Mouse (Mus musculus) G1E (cell line): ENCODE data around the gene Actl6b. TPM values are rescaled to one million over a fixed set of nuclear protein-coding genes. Genes with fewer than 3 reads are reported as not detected.

Experiments used
- ATAC-seq: 2 replicates; pipeline ENCODE4 v1.8.0; 2016; ENCODE audit warnings: mild to moderate bottlenecking; ENCODE audit not compliant: insufficient number of reproducible peaks, poor library complexity, low FRiP score, severe bottlenecking; ENCODE audit errors: extremely low read depth
- DNase-seq: peaks from one replicate; pipeline ENCODE4 v3.0.0; 2012; ENCODE audit warnings: low spot score
- H3K27me3 ChIP-seq: 2 replicates; pipeline ENCODE4 v1.6.1; 2012; ENCODE audit warnings: mild to moderate bottlenecking, low read length, inconsistent platforms; ENCODE audit not compliant: insufficient read depth
- H3K36me3 ChIP-seq: replicated peaks from 2 replicates; pipeline ENCODE3; 2012; ENCODE audit warnings: mild to moderate bottlenecking, inconsistent platforms
- H3K4me1 ChIP-seq: 2 replicates; pipeline ENCODE4 v1.6.1; 2012; ENCODE audit warnings: low read depth, low read length, inconsistent platforms, mixed read lengths; ENCODE audit not compliant: insufficient read depth
- H3K4me3 ChIP-seq: 2 replicates; pipeline ENCODE4 v1.5.1; 2012; ENCODE audit warnings: low read depth, mild to moderate bottlenecking, inconsistent platforms, low read length, moderate library complexity, mixed read lengths
- H3K9me3 ChIP-seq: replicated peaks from 2 replicates; pipeline ENCODE4 v1.6.1; 2012; ENCODE audit warnings: inconsistent platforms
- CTCF ChIP-seq: IDR thresholded peaks from 2 replicates; pipeline ENCODE4 v1.5.1; 2012; ENCODE audit warnings: low read depth, low read length, inconsistent platforms, mixed read lengths
- GATA1 ChIP-seq: IDR thresholded peaks from 2 replicates; pipeline ENCODE4 v1.6.1; 2012; ENCODE audit warnings: borderline replicate concordance, low read length, inconsistent platforms, mixed read lengths
- GATA2 ChIP-seq: IDR thresholded peaks from 2 replicates; pipeline ENCODE4 v1.6.1; 2012; ENCODE audit warnings: low read depth, low read length, inconsistent platforms, borderline replicate concordance
- POLR2AphosphoS5 ChIP-seq: IDR thresholded peaks from 2 replicates; pipeline ENCODE4 v1.6.1; 2012; ENCODE audit warnings: low read depth, low read length, inconsistent platforms; ENCODE audit not compliant: insufficient replicate concordance
- TAL1 ChIP-seq: conservative IDR thresholded peaks from 2 replicates; pipeline ENCODE4 v1.6.1; 2012; ENCODE audit warnings: low read depth, low read length, inconsistent platforms, mixed read lengths
- polyA plus RNA-seq: library from polyadenylated mRNA; stranded (reverse); fragments of >175 nt; gene quantifications from 2 replicates; pipeline ENCODE4 v1.2.3, GENCODE M21; 2012
- total RNA-seq, 2 experiments: library from RNA; stranded (forward) in 1 of 2; stranded (reverse) in 1 of 2; fragments of 200-1000 nt in 1 of 2; fragments of >200 nt in 1 of 2; fragmentation: Nextera tagmentation in 1 of 2; gene quantifications; 2 replicates each; pipeline ENCODE4 v1.2.3; 2014 to 2017

Actl6b gene
- total and polyA plus RNA-seq, 3 experiments, result 0.11 TPM; not detected in 2

GRCm38 (mm10) chr5:137528247-137528968 is 24.9 kb upstream of the Actl6b start:
- TF ChIP-seq GATA1, result no peak
- TF ChIP-seq GATA2, result no peak
- no peak for TF ChIP-seq TAL1
- TF ChIP-seq POLR2AphosphoS5, result no peak
- no peak for TF ChIP-seq CTCF
- ATAC-seq (no peak), DNase-seq (no peak)
- no peaks in the 10 kb centered on the region for H3K27me3 ChIP-seq
- H3K4me3 ChIP-seq, result peak overlapping the region; percentile 59; the same call in 1 of the 2 replicates
- no peaks in the 10 kb centered on the region for H3K9me3 ChIP-seq
- peaks cover 84% of the 10 kb centered on the region for H3K4me1 ChIP-seq
- peaks cover 80% of the 10 kb centered on the region for H3K36me3 ChIP-seq

- no peaks in the 10 kb centered on the region for H3K9me3 ChIP-seq
- no peak for ATAC-seq
- H3K27me3 ChIP-seq, result no peaks in the 10 kb centered on the region
- peaks cover 70% of the 10 kb centered on the region for H3K36me3 ChIP-seq
- no peak for TF ChIP-seq GATA2
- no peak for TF ChIP-seq CTCF
- TF ChIP-seq TAL1, result no peak
- no peak for TF ChIP-seq GATA1
- TF ChIP-seq POLR2AphosphoS5, result no peak
- DNase-seq, result no peak
- H3K4me1 ChIP-seq, result peaks cover 83% of the 10 kb centered on the region
- H3K4me3 ChIP-seq, result peak overlapping the region; percentile 42; the same call in 1 of the 2 replicates
Measured at GRCm38 (mm10) chr5:137529221-137529995, 23.9 kb upstream of the Actl6b start.

DNA sequence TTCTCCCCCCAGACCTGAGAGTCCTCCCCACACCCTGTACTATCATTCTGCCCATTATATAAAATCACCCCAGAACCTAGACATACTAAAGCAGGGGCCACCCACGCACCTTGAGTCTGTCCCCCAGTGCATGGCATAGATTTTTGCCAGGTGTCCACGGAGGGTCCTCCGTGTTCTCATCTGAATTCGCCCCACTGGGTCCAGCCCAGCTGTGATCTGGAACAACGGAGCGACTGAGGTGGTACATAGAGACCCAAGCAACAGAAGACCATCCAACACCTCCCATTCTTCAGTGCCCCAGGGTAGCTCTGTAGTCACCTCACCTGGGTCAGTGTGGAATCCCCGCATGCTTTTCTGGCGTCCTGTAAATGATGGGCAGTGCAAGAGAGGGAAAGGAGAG is 23.2 kb upstream of the Actl6b start:
- no peaks in the 10 kb centered on the region for H3K27me3 ChIP-seq
- H3K36me3 ChIP-seq, result peaks cover 63% of the 10 kb centered on the region
- DNase-seq (no peak), ATAC-seq (no peak)
- peaks cover 83% of the 10 kb centered on the region for H3K4me1 ChIP-seq
- TF ChIP-seq GATA1 (no peak), POLR2AphosphoS5 (no peak), GATA2 (no peak), CTCF (no peak), TAL1 (no peak)
- no peaks in the 10 kb centered on the region for H3K9me3 ChIP-seq
- H3K4me3 ChIP-seq, result peak overlapping the region; percentile 77

- Histone ChIP-seq H3K4me3 (peak overlapping the region; percentile 77), H3K27me3 (no peaks in the 10 kb centered on the region), H3K4me1 (peaks cover 83% of the 10 kb centered on the region), H3K9me3 (no peaks in the 10 kb centered on the region), H3K36me3 (peaks cover 56% of the 10 kb centered on the region)
- peak; percentile 70 for DNase-seq
- no peak for ATAC-seq
- TF ChIP-seq POLR2AphosphoS5 (no peak), CTCF (no peak), TAL1 (no peak), GATA2 (no peak), GATA1 (no peak)
Measured at GRCm38 (mm10) chr5:137530588-137531413, 22.5 kb upstream of the Actl6b start.

- Histone ChIP-seq H3K27me3 (peaks cover 7% of the 10 kb centered on the region; the same call in 1 of the 2 replicates), H3K4me1 (peaks cover 82% of the 10 kb centered on the region), H3K36me3 (peaks cover 49% of the 10 kb centered on the region), H3K4me3 (peak overlapping the region; percentile 77), H3K9me3 (no peaks in the 10 kb centered on the region)
- TF ChIP-seq POLR2AphosphoS5 (no peak), GATA2 (no peak), CTCF (no peak), GATA1 (no peak), TAL1 (no peak)
- DNase-seq, result peak; percentile 76
- ATAC-seq, result no peak
Measured at GRCm38 (mm10) chr5:137531414-137532130, 21.7 kb upstream of the Actl6b start.
